Mouse (Mus musculus) embryonic facial prominence, embryonic 15.5 days (tissue): ENCODE results near the gene Agpat4. TPM values are rescaled to one million over a fixed set of nuclear protein-coding genes. Genes with fewer than 3 reads are reported as not detected.

Source experiments
- ATAC-seq: fragments of 200-750 bp; cut with Nextera tagmentation; 2 replicates; pipeline ENCODE4 v1.8.0; 2017; ENCODE audit warnings: low read depth, moderate TSS enrichment; ENCODE audit not compliant: insufficient number of reproducible peaks, low FRiP score, low TSS enrichment
- H3K27ac ChIP-seq: fragments of 300-500 bp; sonication (generic); replicated peaks from 2 replicates; pipeline ENCODE4 v1.5.1; 2015; ENCODE audit warnings: mild to moderate bottlenecking, inconsistent platforms
- H3K27me3 ChIP-seq: fragments of 300-500 bp; sonication (generic); 2 replicates; pipeline ENCODE4 v1.6.1; 2015; ENCODE audit warnings: inconsistent platforms
- H3K36me3 ChIP-seq: fragments of 300-500 bp; sonication (generic); 2 replicates; pipeline ENCODE4 v1.6.1; 2015; ENCODE audit warnings: mild to moderate bottlenecking, inconsistent platforms
- H3K4me1 ChIP-seq: fragments of 300-500 bp; sonication (generic); 2 replicates; pipeline ENCODE4 v1.6.1; 2015; ENCODE audit warnings: inconsistent platforms
- H3K4me2 ChIP-seq: fragments of 300-500 bp; sonication (generic); replicated peaks from 2 replicates; pipeline ENCODE4 v1.6.1; 2015; ENCODE audit warnings: mild to moderate bottlenecking, inconsistent platforms
- H3K4me3 ChIP-seq: fragments of 300-500 bp; sonication (generic); replicated peaks from 2 replicates; pipeline ENCODE4 v1.5.1; 2015; ENCODE audit warnings: mild to moderate bottlenecking, inconsistent platforms
- H3K9ac ChIP-seq: fragments of 300-500 bp; sonication (generic); 2 replicates; pipeline ENCODE4 v1.6.1; 2015; ENCODE audit warnings: inconsistent platforms
- H3K9me3 ChIP-seq: fragments of 300-500 bp; sonication (generic); replicated peaks from 2 replicates; pipeline ENCODE4 v1.6.1; 2016; ENCODE audit warnings: inconsistent platforms
- WGBS: fragments of 180-500 bp; shearing (Covaris S2); methylation state at CpG from one replicate; pipeline ENCODE4 v1.1.7; 2015; 5-methylcytosine and 5-hydroxymethylcytosine counted together
- polyA plus RNA-seq: library from polyadenylated mRNA; unstranded; fragments of >200 nt; fragmentation: Nextera tagmentation; extraction: Ambion mirVana; gene quantifications from 2 replicates; pipeline ENCODE4 v1.2.1, GENCODE M21; 2015

Gene Agpat4
- polyA plus RNA-seq, 1 experiment from 2014 or later = 51.3 TPM

GRCm38 (mm10) chr17:12187782-12188181 is 69.3 kb downstream of the Agpat4 start:
- Histone ChIP-seq H3K4me1 (no peaks in the 10 kb centered on the region), H3K9ac (no peak overlapping the region), H3K4me3 (no peak overlapping the region), H3K36me3 (0 out of 2 replicates have a peak, but pooled peaks cover 2% of the 10 kb centered on the region), H3K4me2 (no peak overlapping the region), H3K27ac (no peak overlapping the region), H3K27me3 (no peaks in the 10 kb centered on the region), H3K9me3 (no peaks in the 10 kb centered on the region)
- ATAC-seq = no peak
- WGBS = 59% methylated on average over 1 of the region's 1 CpGs

DNA sequence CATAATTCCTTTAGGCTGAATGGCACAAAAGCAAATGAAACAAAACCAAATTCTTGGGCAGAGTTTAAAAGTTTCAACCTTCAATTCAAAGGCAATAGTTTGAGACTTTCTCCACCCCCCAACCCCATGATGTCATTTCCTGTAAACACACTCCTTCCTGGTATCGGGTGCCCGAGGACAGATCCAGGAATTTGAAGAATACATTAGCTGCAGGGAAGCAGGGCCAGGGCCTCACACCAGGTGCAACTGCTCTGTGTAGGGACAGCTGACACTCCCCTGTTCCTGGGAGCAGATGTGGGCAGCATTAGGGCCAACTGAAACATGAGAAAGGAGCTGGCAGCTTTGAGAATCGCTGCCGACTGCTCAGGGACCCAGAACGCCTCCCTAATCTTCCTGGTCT is 76.6 kb downstream of the Agpat4 start:
- WGBS = 8% methylated on average over 5 of the region's 5 CpGs
- H3K4me3 ChIP-seq = no peak overlapping the region

GRCm38 (mm10) chr17:12195604-12196003 is 77.1 kb downstream of the Agpat4 start:
- peak; percentile 22; the same call in 1 of the 2 replicates for ATAC-seq
- H3K9ac ChIP-seq = no peak overlapping the region
- H3K27me3 ChIP-seq = no peaks in the 10 kb centered on the region
- peak overlapping the region; percentile 5; the same call in 1 of the 2 replicates for H3K4me2 ChIP-seq
- 32% methylated on average over 10 of the region's 10 CpGs for WGBS
- no peak overlapping the region for H3K4me3 ChIP-seq
- 0 out of 2 replicates have a peak, but pooled peaks cover 4% of the 10 kb centered on the region for H3K36me3 ChIP-seq
- H3K27ac ChIP-seq = peak overlapping the region; percentile 72
- H3K4me1 ChIP-seq = peaks cover 36% of the 10 kb centered on the region
- H3K9me3 ChIP-seq = no peaks in the 10 kb centered on the region

More for the DNA sequence above, 76.6 kb downstream of the Agpat4 start:
- Histone ChIP-seq H3K4me1 (peaks cover 33% of the 10 kb centered on the region), H3K27ac (peak overlapping the region; percentile 72), H3K9me3 (no peaks in the 10 kb centered on the region), H3K27me3 (no peaks in the 10 kb centered on the region), H3K9ac (no peak overlapping the region), H3K4me2 (peak overlapping the region; percentile 5; the same call in 1 of the 2 replicates), H3K36me3 (0 out of 2 replicates have a peak, but pooled peaks cover 4% of the 10 kb centered on the region)
- peak; percentile 71; the same call in 1 of the 2 replicates for ATAC-seq

GRCm38 (mm10) chr17:12199933-12200332 is 81.4 kb downstream of the Agpat4 start:
- no peak for ATAC-seq
- WGBS = 28% methylated on average over 4 of the region's 4 CpGs
- Histone ChIP-seq H3K4me3 (no peak overlapping the region), H3K9me3 (no peaks in the 10 kb centered on the region), H3K27ac (peak overlapping the region; percentile 48), H3K9ac (no peak overlapping the region), H3K36me3 (0 out of 2 replicates have a peak, but pooled peaks cover 4% of the 10 kb centered on the region), H3K27me3 (no peaks in the 10 kb centered on the region), H3K4me1 (peaks cover 51% of the 10 kb centered on the region), H3K4me2 (no peak overlapping the region)

GRCm38 (mm10) chr17:12201086-12201485 is 82.6 kb downstream of the Agpat4 start:
- Histone ChIP-seq H3K4me1 (peaks cover 51% of the 10 kb centered on the region), H3K36me3 (0 out of 2 replicates have a peak, but pooled peaks cover 4% of the 10 kb centered on the region), H3K4me3 (no peak overlapping the region), H3K9ac (no peak overlapping the region), H3K4me2 (no peak overlapping the region), H3K9me3 (no peaks in the 10 kb centered on the region), H3K27me3 (no peaks in the 10 kb centered on the region), H3K27ac (peak overlapping the region; percentile 48)
- 94% methylated on average over 1 of the region's 1 CpGs for WGBS
- no peak for ATAC-seq

DNA sequence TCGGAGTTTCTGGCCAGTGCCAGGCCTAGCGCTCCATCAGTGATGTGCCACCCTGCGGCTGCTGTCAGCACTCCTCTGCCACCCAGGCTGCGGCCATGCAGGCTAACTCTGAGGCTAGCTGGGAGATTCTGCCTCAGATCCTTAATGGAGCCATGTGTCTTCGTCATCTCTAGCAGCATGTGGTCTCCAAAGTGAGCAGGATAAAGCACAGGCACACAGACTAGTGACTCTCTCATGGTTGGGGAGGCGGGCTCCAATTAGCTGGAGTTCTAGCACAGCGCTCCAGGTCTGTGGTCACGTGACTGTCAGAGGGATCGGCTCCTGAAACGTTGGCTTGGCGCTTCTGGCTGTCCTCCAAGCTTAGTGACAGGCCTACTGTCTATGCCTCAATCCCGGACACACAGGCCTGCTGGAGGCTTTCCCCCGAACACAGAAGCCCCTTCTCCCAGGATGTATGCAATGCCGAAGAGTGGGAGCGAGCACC is 85.0 kb downstream of the Agpat4 start:
- Histone ChIP-seq H3K9ac (no peak overlapping the region), H3K4me2 (no peak overlapping the region), H3K27me3 (no peaks in the 10 kb centered on the region), H3K4me1 (peaks cover 74% of the 10 kb centered on the region), H3K27ac (0 out of 2 replicates have a peak overlapping the region, but pooled peaks have one; percentile 6), H3K36me3 (no peaks in the 10 kb centered on the region), H3K9me3 (no peaks in the 10 kb centered on the region), H3K4me3 (no peak overlapping the region)
- WGBS = 53% methylated on average over 15 of the region's 15 CpGs
- 0 out of 2 replicates have a peak, but pooled peaks have one; percentile 24 for ATAC-seq

- no peak overlapping the region for H3K4me3 ChIP-seq
- H3K27ac ChIP-seq = no peak overlapping the region
- H3K4me2 ChIP-seq = no peak overlapping the region
- H3K36me3 ChIP-seq = no peaks in the 10 kb centered on the region
- no peaks in the 10 kb centered on the region for H3K9me3 ChIP-seq
- no peak overlapping the region for H3K9ac ChIP-seq
- H3K4me1 ChIP-seq = peaks cover 69% of the 10 kb centered on the region
- WGBS = 67% methylated on average over 3 of the region's 3 CpGs
- no peaks in the 10 kb centered on the region for H3K27me3 ChIP-seq
- no peak for ATAC-seq
Measured at GRCm38 (mm10) chr17:12204246-12204645, 85.7 kb downstream of the Agpat4 start.

- whole genome bisulfite sequencing = 71% methylated on average over 3 of the region's 3 CpGs
- Histone ChIP-seq H3K36me3 (no peaks in the 10 kb centered on the region), H3K27me3 (no peaks in the 10 kb centered on the region), H3K4me3 (no peak overlapping the region), H3K27ac (peak overlapping the region; percentile 79; the same call in 1 of the 2 replicates), H3K9me3 (no peaks in the 10 kb centered on the region), H3K4me2 (no peak overlapping the region), H3K4me1 (peaks cover 65% of the 10 kb centered on the region), H3K9ac (no peak overlapping the region)
- no peak for ATAC-seq
Measured at GRCm38 (mm10) chr17:12204689-12205014, 86.1 kb downstream of the Agpat4 start.

DNA sequence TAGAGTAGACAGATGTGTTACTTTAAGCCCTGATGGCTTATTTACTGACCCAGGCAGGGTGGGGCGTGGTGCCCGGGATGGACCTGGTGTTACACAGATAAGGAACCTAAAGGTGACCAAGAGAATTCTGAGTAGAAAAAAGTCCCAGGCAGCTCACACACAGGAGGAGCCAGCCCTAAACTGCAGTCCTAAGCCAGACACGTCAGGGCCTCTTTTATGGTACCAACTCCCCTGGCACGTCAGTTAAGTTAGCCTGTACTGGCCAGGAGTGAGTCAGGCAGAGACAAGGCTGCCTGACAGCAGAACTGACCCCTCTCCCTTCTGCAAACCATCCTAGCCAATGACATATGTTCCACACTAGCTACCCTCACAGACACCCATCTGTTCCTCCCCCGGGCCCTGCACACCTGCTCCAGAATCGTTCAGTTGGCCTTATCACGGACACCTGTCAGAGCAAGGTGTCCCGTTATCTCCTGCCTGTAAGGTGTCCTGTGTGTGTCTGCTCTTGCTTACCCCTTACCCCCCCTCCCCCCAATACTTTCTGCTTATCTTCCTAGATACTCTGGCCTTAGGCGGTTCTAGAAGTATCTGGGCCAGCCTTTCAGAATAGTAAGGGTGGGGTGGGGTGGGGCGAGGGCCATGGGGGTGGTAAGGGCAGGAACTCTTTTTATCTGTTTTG is 86.7 kb downstream of the Agpat4 start:
- Histone ChIP-seq H3K9me3 (no peaks in the 10 kb centered on the region), H3K9ac (no peak overlapping the region), H3K4me2 (no peak overlapping the region), H3K4me1 (peaks cover 61% of the 10 kb centered on the region), H3K27me3 (no peaks in the 10 kb centered on the region), H3K36me3 (no peaks in the 10 kb centered on the region), H3K4me3 (no peak overlapping the region), H3K27ac (peak overlapping the region; percentile 79)
- ATAC-seq = no peak
- 43% methylated on average over 10 of the region's 10 CpGs for WGBS

DNA sequence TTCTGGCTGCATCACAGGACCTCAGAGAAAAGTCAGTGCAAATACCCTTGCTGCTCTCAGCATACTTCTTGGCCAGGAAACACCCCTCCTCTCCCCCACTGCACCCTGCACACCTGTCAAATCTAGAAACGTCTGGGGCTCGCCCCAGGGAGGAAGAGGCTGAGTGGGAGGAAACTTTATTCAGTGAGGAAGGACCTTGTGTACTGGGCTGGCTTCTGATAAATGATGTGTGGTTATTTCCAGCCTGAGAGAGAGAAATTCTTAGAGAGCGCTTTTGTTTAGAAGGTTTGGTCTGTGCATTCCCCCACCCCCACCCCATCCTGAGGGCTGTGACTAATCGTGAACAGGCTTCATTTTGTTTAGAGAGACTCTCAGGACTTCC is 87.2 kb downstream of the Agpat4 start:
- H3K36me3 ChIP-seq = no peaks in the 10 kb centered on the region
- no peaks in the 10 kb centered on the region for H3K27me3 ChIP-seq
- no peak overlapping the region for H3K4me3 ChIP-seq
- 5% methylated on average over 4 of the region's 4 CpGs for WGBS
- no peak overlapping the region for H3K4me2 ChIP-seq
- H3K4me1 ChIP-seq = peaks cover 60% of the 10 kb centered on the region
- peak overlapping the region; percentile 79 for H3K27ac ChIP-seq
- peak; percentile 41 for ATAC-seq
- H3K9me3 ChIP-seq = no peaks in the 10 kb centered on the region
- H3K9ac ChIP-seq = no peak overlapping the region

DNA sequence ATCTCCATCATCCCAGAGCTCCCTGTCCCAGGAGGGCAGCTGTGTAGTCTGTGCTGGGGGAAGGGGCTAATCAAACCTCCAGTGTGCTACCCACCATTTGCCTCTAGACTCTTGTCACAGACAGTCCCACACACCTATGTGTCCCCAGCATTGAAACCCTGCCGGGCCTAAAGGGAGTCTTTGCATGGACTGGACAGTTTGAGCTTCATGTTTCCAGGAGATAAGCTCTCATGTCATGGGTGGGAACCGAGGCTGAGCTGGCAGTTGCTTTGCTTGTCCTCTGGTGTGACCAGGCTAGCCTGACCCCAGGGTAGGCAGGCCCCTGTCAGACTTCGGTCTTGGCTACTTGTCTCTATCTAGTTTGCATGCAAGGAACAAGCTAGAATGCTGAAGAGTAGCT is 87.7 kb downstream of the Agpat4 start:
- WGBS = 45% methylated on average over 3 of the region's 3 CpGs

More for the DNA sequence above, 87.7 kb downstream of the Agpat4 start:
- Histone ChIP-seq H3K4me3 (no peak overlapping the region), H3K4me1 (peaks cover 55% of the 10 kb centered on the region), H3K36me3 (no peaks in the 10 kb centered on the region; the same call in 1 of the 2 replicates), H3K27me3 (no peaks in the 10 kb centered on the region), H3K9me3 (no peaks in the 10 kb centered on the region), H3K9ac (no peak overlapping the region), H3K27ac (peak overlapping the region; percentile 79), H3K4me2 (no peak overlapping the region)
- no peak for ATAC-seq
